Mouse (Mus musculus) liver, adult 10 weeks (tissue): Measurements from ENCODE around the gene Ofcc1. TPM values are rescaled to one million over a fixed set of nuclear protein-coding genes. Genes with fewer than 3 reads are reported as not detected.

Experiments
- polyA plus RNA-seq: library from polyadenylated mRNA; stranded (reverse); fragments of 350-450 nt; fragmentation: Illumina TruSeq; extraction: RNeasy Lipid Tissue Mini Kit (QIAGEN cat#74804); gene quantifications from one replicate; pipeline ENCODE4 v1.2.3, GENCODE M21; 2014; ENCODE audit warnings: low read depth, low replicate concordance

Ofcc1 gene
- polyA plus RNA-seq, result not detected

GRCm38 (mm10) chr13:40361288-40361687 is at the start of gene Ofcc1:
Gene Ofcc1, minus strand, starts transcription at chr13:40361450.

